9 mouse cellular contexts compared by ENCODE assay signal in genomic region chr2:180427073-180427472, GRCm38 (mm10). TPM values are rescaled to one million over a fixed set of nuclear protein-coding genes. Genes with fewer than 3 reads are reported as not detected.
A peak's percentile ranks its signal among the peaks of the same experiment; 100 is the strongest.
DNase-seq lines count a peak whose midpoint lies in the region; ATAC-seq lines count a peak whose summit lies in the region.
"Had no signal": no experiment of that assay in that cellular context is flagged by ENCODE, and none has a peak within 500 bp of the region (broad histone marks: within the 10 kb centered on the region; RNA-seq: fewer than 3 reads in every experiment).

No protein-coding gene starts in this region.

- no peak for ATAC-seq in cerebellum, adult (ENCODE audit: insufficient number of reproducible peaks, low FRiP score, low TSS enrichment)

- peak; percentile 22 for DNase-seq in cerebellum, adult 11 months
- peak; percentile 37 for DNase-seq in retina, postnatal 7 days (ENCODE audit: low read depth, low spot score)
- DNase-seq in retina, embryonic 14.5 days (ENCODE audit: low spot score): no peak
- peak; percentile 52 to 74 for DNase-seq in layer of hippocampus, postnatal 25 days (ENCODE audit: extremely low spot score in 1 of 2, low spot score in 1 of 2)
- DNase-seq in urinary bladder, postnatal 10 days (ENCODE audit: low spot score): no peak
- no peak for DNase-seq in yolk sac, embryonic 10.5 days (ENCODE audit: low spot score)
- DNase-seq in natural killer cell, adult 2 months (ENCODE audit: low spot score in 2 of 2): no peak
- DNase-seq: retina, postnatal 1 day had no signal

RNA-seq across cellular contexts. Expression of gene Slco4a1, which starts 29.0 kb away (rescaled TPM):
- total RNA-seq in layer of hippocampus, postnatal 25 days (2021): 1 to 10 TPM in 1 of 2 experiments, under 1 TPM in 1; 0.96 to 1.2 TPM

Comparison
In these comparisons a context has a peak if more than half of its experiments do, and no peak if none do; other contexts are left out.
1. DNase-seq: peak in cerebellum, adult 11 months (single experiment), retina, postnatal 7 days (single experiment) and layer of hippocampus, postnatal 25 days (2 of 2); none in retina, embryonic 14.5 days (single experiment), urinary bladder, postnatal 10 days (single experiment), yolk sac, embryonic 10.5 days (single experiment) and natural killer cell, adult 2 months (0 of 2).